Comparison of ENCODE assay signal across 30 mouse cellular contexts in genomic region chr12:40554941-40555511, GRCm38 (mm10).
DNase-seq lines count a peak whose midpoint lies in the region; ATAC-seq and TF ChIP-seq lines count a peak whose summit lies in the region.
"Had no signal": no experiment of that assay in that cellular context is flagged by ENCODE, and none has a peak within 500 bp of the region (broad histone marks: within the 10 kb centered on the region; RNA-seq: fewer than 3 reads in every experiment).

No protein-coding gene starts in this region.

- H3K4me1 ChIP-seq in hindbrain, embryonic 13.5 days (replicated peaks) = 0 out of 2 replicates have a peak, but pooled peaks cover 3% of the 10 kb centered on the region
- no peaks in the 10 kb centered on the region for H3K4me1 ChIP-seq in hindbrain, embryonic 12.5 days
- H3K4me1 ChIP-seq in lung, postnatal 0 days (ENCODE audit: insufficient read depth, low read depth, low read length) = no peaks in the 10 kb centered on the region
- H3K4me1 ChIP-seq in limb, embryonic 10.5 days = no peaks in the 10 kb centered on the region
- H3K4me1 ChIP-seq: embryonic facial prominence, embryonic 13.5 days; forebrain, embryonic 12.5 days; heart, embryonic 12.5 days; hindbrain, embryonic 10.5 days; kidney, embryonic 15.5 days; midbrain, embryonic 12.5 days; neural tube, embryonic 12.5 days had no signal

- no peaks in the 10 kb centered on the region for H3K36me3 ChIP-seq in hindbrain, embryonic 13.5 days
- no peaks in the 10 kb centered on the region for H3K36me3 ChIP-seq in hindbrain, embryonic 12.5 days
- H3K36me3 ChIP-seq in lung, postnatal 0 days (ENCODE audit: insufficient read depth, low read length) = no peaks in the 10 kb centered on the region
- no peaks in the 10 kb centered on the region for H3K36me3 ChIP-seq in limb, embryonic 10.5 days
- H3K36me3 ChIP-seq: embryonic facial prominence, embryonic 13.5 days; forebrain, embryonic 12.5 days; G1E; heart, embryonic 12.5 days; hindbrain, embryonic 10.5 days; kidney, embryonic 15.5 days; midbrain, embryonic 12.5 days; neural tube, embryonic 12.5 days had no signal

- DNase-seq in lung, postnatal 0 days (ENCODE audit: low spot score) = peak; percentile 39
- DNase-seq in lung, postnatal 10 days = no peak
- peak; percentile 23 for DNase-seq in 416B (ENCODE audit: low read depth)
- DNase-seq in limb, embryonic 10.5 days (ENCODE audit: low spot score) = peak; percentile 2
- no peak for DNase-seq in layer of hippocampus, adult 9-10 months (ENCODE audit: low spot score)
- no peak for DNase-seq in yolk sac, embryonic 10.5 days (ENCODE audit: low spot score)
- DNase-seq: adrenal gland, adult 2 months; B cell, adult 2 months; cerebellum, adult 8-10 months; cerebellum, postnatal 36 days; embryo, embryonic 11 days; heart, adult 11 months; heart, postnatal 10 days; lung, adult 18-20 months; thymus, postnatal 14 days had no signal

- 92% methylated on average over 6 of the region's 6 CpGs for WGBS in hindbrain, embryonic 13.5 days
- WGBS in hindbrain, embryonic 12.5 days = 88% methylated on average over 6 of the region's 6 CpGs
- WGBS in lung, postnatal 0 days = 70% methylated on average over 6 of the region's 6 CpGs
- WGBS in limb, embryonic 10.5 days = 94% methylated on average over 6 of the region's 6 CpGs

- no peak overlapping the region for H3K9ac ChIP-seq in hindbrain, embryonic 13.5 days
- no peak overlapping the region for H3K9ac ChIP-seq in hindbrain, embryonic 12.5 days
- H3K9ac ChIP-seq in lung, postnatal 0 days (replicated peaks; ENCODE audit: low read depth) = no peak overlapping the region
- H3K9ac ChIP-seq: embryonic facial prominence, embryonic 13.5 days; forebrain, embryonic 12.5 days; heart, embryonic 12.5 days; kidney, embryonic 15.5 days; midbrain, embryonic 12.5 days; neural tube, embryonic 12.5 days had no signal

- no peak overlapping the region for H3K27ac ChIP-seq in hindbrain, embryonic 13.5 days
- no peak overlapping the region for H3K27ac ChIP-seq in hindbrain, embryonic 12.5 days
- no peak overlapping the region for H3K27ac ChIP-seq in lung, postnatal 0 days (ENCODE audit: low read length)
- no peak overlapping the region for H3K27ac ChIP-seq in limb, embryonic 10.5 days
- H3K27ac ChIP-seq: embryonic facial prominence, embryonic 13.5 days; forebrain, embryonic 12.5 days; hindbrain, embryonic 10.5 days; kidney, embryonic 15.5 days; midbrain, embryonic 12.5 days; neural tube, embryonic 12.5 days had no signal

- H3K4me3 ChIP-seq in hindbrain, embryonic 13.5 days = no peak overlapping the region
- H3K4me3 ChIP-seq in hindbrain, embryonic 12.5 days = no peak overlapping the region
- no peak overlapping the region for H3K4me3 ChIP-seq in lung, postnatal 0 days (ENCODE audit: low read depth, low read length)
- H3K4me3 ChIP-seq in limb, embryonic 10.5 days = no peak overlapping the region
- H3K4me3 ChIP-seq: embryonic facial prominence, embryonic 13.5 days; erythroblast, embryonic 14.5 days; forebrain, embryonic 12.5 days; heart, embryonic 12.5 days; hindbrain, embryonic 10.5 days; kidney, embryonic 15.5 days; midbrain, embryonic 12.5 days; neural tube, embryonic 12.5 days had no signal

- no peak overlapping the region for H3K4me2 ChIP-seq in hindbrain, embryonic 13.5 days
- no peak overlapping the region for H3K4me2 ChIP-seq in hindbrain, embryonic 12.5 days (replicated peaks)
- no peak overlapping the region for H3K4me2 ChIP-seq in lung, postnatal 0 days (replicated peaks; ENCODE audit: low read depth, low read length)
- H3K4me2 ChIP-seq: embryonic facial prominence, embryonic 13.5 days; forebrain, embryonic 12.5 days; heart, embryonic 12.5 days; kidney, embryonic 15.5 days; liver, embryonic 11.5 days; midbrain, embryonic 12.5 days; neural tube, embryonic 12.5 days had no signal

- H3K27me3 ChIP-seq in hindbrain, embryonic 13.5 days = no peaks in the 10 kb centered on the region
- no peaks in the 10 kb centered on the region for H3K27me3 ChIP-seq in hindbrain, embryonic 12.5 days
- H3K27me3 ChIP-seq in lung, postnatal 0 days (replicated peaks; ENCODE audit: insufficient read depth, low read length) = no peaks in the 10 kb centered on the region
- no peaks in the 10 kb centered on the region for H3K27me3 ChIP-seq in limb, embryonic 10.5 days (ENCODE audit: low read depth, poor library complexity, severe bottlenecking)
- H3K27me3 ChIP-seq: CH12.LX; embryonic facial prominence, embryonic 13.5 days; forebrain, embryonic 12.5 days; heart, embryonic 12.5 days; kidney, embryonic 15.5 days; midbrain, embryonic 12.5 days; neural tube, embryonic 12.5 days; Patski had no signal

- TF ChIP-seq EP300 in lung, postnatal 0 days (IDR thresholded peaks at IDR 0.05) = no peak

- ATAC-seq in hindbrain, embryonic 13.5 days (ENCODE audit: low FRiP score) = 0 out of 2 replicates have a peak, but pooled peaks have one; percentile 46
- ATAC-seq in hindbrain, embryonic 12.5 days (ENCODE audit: low FRiP score) = no peak
- no peak for ATAC-seq in lung, postnatal 0 days
- ATAC-seq: intestine, embryonic 16.5 days; Patski had no signal

- TF ChIP-seq CTCF in lung, postnatal 0 days (IDR thresholded peaks at IDR 0.05) = no peak

- H3K9me3 ChIP-seq in hindbrain, embryonic 13.5 days = no peaks in the 10 kb centered on the region
- H3K9me3 ChIP-seq in hindbrain, embryonic 12.5 days (replicated peaks) = no peaks in the 10 kb centered on the region
- no peaks in the 10 kb centered on the region for H3K9me3 ChIP-seq in lung, postnatal 0 days (ENCODE audit: low read length)
- H3K9me3 ChIP-seq in limb, embryonic 10.5 days (replicated peaks) = no peaks in the 10 kb centered on the region
- H3K9me3 ChIP-seq: embryonic facial prominence, embryonic 13.5 days; forebrain, embryonic 12.5 days; G1E; heart, embryonic 12.5 days; hindbrain, embryonic 10.5 days; kidney, embryonic 15.5 days; midbrain, embryonic 12.5 days; neural tube, embryonic 12.5 days had no signal

Comparison
In these comparisons a context has a peak if more than half of its experiments do, and no peak if none do; other contexts are left out.
1. DNase-seq: peak in lung, postnatal 0 days (single experiment), 416B (single experiment) and limb, embryonic 10.5 days (single experiment); none in lung, postnatal 10 days (single experiment), layer of hippocampus, adult 9-10 months (single experiment) and yolk sac, embryonic 10.5 days (single experiment).